Mouse (Mus musculus) embryonic facial prominence, embryonic 12.5 days (tissue): Measurements from ENCODE around the gene Rpl15. TPM values are rescaled to one million over a fixed set of nuclear protein-coding genes. Genes with fewer than 3 reads are reported as not detected.
"Not testable (repeated sequence)": the region's sequence is repeated elsewhere in the genome, so short reads cannot be mapped to it uniquely, and the experiment has no call there.

Experiments used
- ATAC-seq: fragments of 200-750 bp; cut with Nextera tagmentation; 2 replicates; pipeline ENCODE4 v1.8.0; 2017; ENCODE audit not compliant: insufficient number of reproducible peaks, insufficient read depth, low FRiP score, low TSS enrichment
- H3K27ac ChIP-seq: fragments of 300-500 bp; sonication (generic); 2 replicates; pipeline ENCODE4 v1.5.1; 2016; ENCODE audit warnings: mild to moderate bottlenecking
- H3K27me3 ChIP-seq: fragments of 300-500 bp; sonication (generic); 2 replicates; pipeline ENCODE4 v1.6.1; 2016; ENCODE audit warnings: mild to moderate bottlenecking, moderate library complexity
- H3K36me3 ChIP-seq: fragments of 300-500 bp; sonication (generic); 2 replicates; pipeline ENCODE4 v1.6.1; 2016; ENCODE audit warnings: mild to moderate bottlenecking
- H3K4me1 ChIP-seq: fragments of 300-500 bp; sonication (generic); 2 replicates; pipeline ENCODE4 v1.6.1; 2016
- H3K4me2 ChIP-seq: fragments of 300-500 bp; sonication (generic); replicated peaks from 2 replicates; pipeline ENCODE4 v1.6.1; 2016; ENCODE audit warnings: mild to moderate bottlenecking, moderate library complexity
- H3K4me3 ChIP-seq: fragments of 300-500 bp; sonication (generic); 2 replicates; pipeline ENCODE4 v1.5.1; 2016; ENCODE audit warnings: mild to moderate bottlenecking
- H3K9ac ChIP-seq: fragments of 300-500 bp; sonication (generic); 2 replicates; pipeline ENCODE4 v1.6.1; 2016; ENCODE audit warnings: mild to moderate bottlenecking, moderate library complexity
- H3K9me3 ChIP-seq: fragments of 300-500 bp; sonication (generic); 2 replicates; pipeline ENCODE4 v1.6.1; 2016; ENCODE audit warnings: mild to moderate bottlenecking, moderate library complexity
- WGBS: fragments of 180-500 bp; shearing (Covaris S2); methylation state at CpG from one replicate; pipeline ENCODE4 v1.1.7; 2016; 5-methylcytosine and 5-hydroxymethylcytosine counted together
- polyA plus RNA-seq: library from polyadenylated mRNA; unstranded; fragments of >200 nt; fragmentation: Nextera tagmentation; extraction: Ambion mirVana; gene quantifications from 2 replicates; pipeline ENCODE4 v1.2.1, GENCODE M21; 2016

Rpl15 gene
- polyA plus RNA-seq, 1 experiment from 2014 or later, result 444 TPM

DNA sequence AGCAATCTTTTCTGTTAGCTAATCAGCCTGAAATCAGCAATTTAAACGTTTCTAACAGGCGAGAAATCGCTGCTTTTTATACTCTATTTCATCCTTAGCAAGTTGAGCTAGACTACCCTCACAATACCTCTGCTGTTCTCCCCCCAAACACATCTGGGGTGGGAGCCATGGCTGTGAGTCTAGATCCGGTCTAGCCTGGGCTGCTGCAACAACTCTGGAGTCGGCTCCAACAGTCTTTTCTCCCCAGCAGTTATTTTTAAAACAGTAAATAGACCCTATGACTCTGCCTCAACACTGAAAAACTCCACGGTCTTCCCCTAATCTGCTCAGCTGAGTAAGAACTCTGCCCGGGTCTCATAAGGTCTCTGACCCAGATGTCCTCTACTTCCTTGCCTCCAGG lies 31.1 kb downstream of the Rpl15 start:
- Histone ChIP-seq H3K4me2 (no peak overlapping the region), H3K4me3 (no peak overlapping the region), H3K36me3 (no peaks in the 10 kb centered on the region), H3K9ac (no peak overlapping the region), H3K27me3 (no peaks in the 10 kb centered on the region), H3K27ac (no peak overlapping the region), H3K9me3 (no peaks in the 10 kb centered on the region), H3K4me1 (no peaks in the 10 kb centered on the region)
- ATAC-seq, result no peak
- 47% methylated on average over 7 of the region's 7 CpGs for WGBS

DNA sequence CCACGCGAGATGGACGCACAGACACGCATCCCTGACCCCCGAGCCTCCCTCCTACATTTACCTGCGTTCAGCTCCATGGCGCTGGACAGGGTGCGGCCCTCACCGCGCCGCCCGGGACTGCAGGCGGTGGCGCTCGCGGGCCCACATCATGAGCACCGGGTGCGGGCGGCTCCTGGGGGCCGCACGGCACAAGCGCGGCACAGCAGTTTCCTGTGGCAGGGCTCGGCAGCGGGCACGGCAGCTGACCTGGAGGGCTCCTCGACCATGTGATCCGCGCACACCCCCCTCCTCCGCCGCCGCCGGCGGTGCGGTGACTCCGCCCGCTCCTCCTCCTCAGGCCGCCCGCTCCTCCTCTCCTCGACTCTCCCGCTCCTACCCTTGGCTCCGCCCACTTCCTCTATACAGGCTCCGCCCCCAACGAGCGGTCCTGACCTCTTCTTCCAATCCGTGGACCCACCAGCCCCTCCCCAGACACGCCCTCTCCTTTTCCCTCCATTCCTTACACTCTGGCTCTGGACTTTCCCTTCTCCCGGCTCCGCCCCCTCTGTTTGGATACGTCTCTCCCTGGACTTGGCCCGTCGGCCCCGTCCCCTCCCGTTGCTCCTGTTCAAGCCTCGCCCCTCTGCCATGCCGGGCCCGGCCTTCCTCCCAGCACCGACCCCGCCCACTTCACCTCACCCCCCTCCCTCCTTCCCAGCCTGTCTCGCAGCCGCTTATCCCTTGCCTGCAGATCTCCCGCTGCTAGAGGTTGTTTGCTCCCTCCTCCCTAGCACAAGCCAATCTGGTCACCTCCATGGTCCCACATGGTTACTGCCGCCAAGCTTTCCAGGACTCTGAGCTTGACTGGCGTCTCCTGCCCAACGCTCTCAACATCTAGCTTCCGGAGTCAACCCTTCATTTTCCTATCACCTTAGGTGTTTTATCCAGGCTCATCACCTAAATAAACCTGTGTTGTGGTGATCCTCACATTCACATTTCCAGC lies 32.1 kb downstream of the Rpl15 start, which contains the start of gene Nr1d2:
Nr1d2 (minus strand) TSS at position 378 of the 982 bp plus-strand sequence.
- peak; percentile 96 for ATAC-seq
- peak within 1 kb of the TSS; percentile 88 for H3K27ac ChIP-seq
- WGBS, result 1% methylated on average over 52 of the region's 66 CpGs
- H3K9me3 ChIP-seq, result no peaks in the 10 kb centered on the region
- H3K4me2 ChIP-seq, result peak within 1 kb of the TSS; percentile 79
- no peaks in the 10 kb centered on the region for H3K27me3 ChIP-seq
- no peaks in the 10 kb centered on the region for H3K4me1 ChIP-seq
- no peaks in the 10 kb centered on the region for H3K36me3 ChIP-seq
- H3K9ac ChIP-seq, result peak within 1 kb of the TSS; percentile 66
- H3K4me3 ChIP-seq, result peak within 1 kb of the TSS; percentile 84

DNA sequence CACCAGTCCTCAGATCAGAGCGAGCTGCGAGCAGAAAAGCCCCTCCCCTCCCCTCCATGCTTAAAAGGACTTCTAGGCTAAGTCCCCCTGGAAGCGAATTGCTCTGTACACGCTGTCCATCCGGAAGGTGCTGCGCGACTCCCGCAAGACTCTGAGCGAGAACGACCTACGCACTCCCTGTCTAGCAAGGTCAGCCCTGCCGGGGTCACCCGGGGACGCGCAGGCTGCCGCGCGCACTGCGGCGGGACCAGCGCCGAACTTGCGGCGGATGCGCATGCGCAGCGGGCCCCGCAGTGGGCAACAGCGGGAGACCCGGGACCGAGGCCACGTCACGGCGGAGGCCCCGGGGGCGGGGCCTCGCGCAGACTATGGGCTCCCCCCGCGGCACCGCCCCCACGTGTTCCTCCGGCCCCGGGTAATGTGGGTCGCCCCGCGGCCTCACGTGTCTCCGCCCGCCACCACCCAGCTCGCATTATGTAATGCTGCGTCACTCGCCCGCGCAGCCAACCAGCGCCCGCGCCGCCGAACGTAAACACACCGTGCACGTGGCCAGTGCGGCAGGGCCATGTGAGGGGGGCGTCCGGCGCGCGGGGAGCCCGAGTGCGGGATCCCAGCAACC lies 33.0 kb downstream of the Rpl15 start:
- Histone ChIP-seq H3K9me3 (no peaks in the 10 kb centered on the region), H3K4me2 (peak overlapping the region; percentile 79), H3K4me1 (no peaks in the 10 kb centered on the region), H3K9ac (peak overlapping the region; percentile 66), H3K4me3 (peak overlapping the region; percentile 84), H3K27me3 (no peaks in the 10 kb centered on the region), H3K36me3 (no peaks in the 10 kb centered on the region), H3K27ac (peak overlapping the region; percentile 88)
- whole genome bisulfite sequencing, result under 1% methylated on average over 71 of the region's 71 CpGs
- peak; percentile 91 for ATAC-seq

DNA sequence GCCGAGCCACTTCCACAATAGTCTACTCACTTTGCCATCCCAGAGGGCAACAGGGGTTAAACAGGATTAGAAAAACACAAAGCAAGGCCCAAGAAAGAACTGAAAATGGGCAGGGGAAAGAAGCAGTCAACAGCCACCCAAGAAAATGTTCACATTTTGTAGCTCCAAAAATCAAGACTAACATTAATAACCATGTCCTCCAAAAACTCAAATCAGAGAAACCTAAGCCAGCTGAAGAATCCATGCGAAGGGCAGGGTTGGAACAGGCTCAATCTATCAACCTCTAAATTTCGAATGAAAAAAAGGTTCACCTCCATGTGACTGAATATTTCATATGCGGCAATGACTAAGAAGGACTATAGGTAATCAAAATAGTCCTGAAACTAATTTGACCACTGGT lies 33.8 kb downstream of the Rpl15 start:
- no peaks in the 10 kb centered on the region for H3K27me3 ChIP-seq
- ATAC-seq, result no peak
- no peak overlapping the region for H3K9ac ChIP-seq
- H3K9me3 ChIP-seq, result no peaks in the 10 kb centered on the region
- H3K36me3 ChIP-seq, result no peaks in the 10 kb centered on the region
- no peak overlapping the region for H3K27ac ChIP-seq
- no peaks in the 10 kb centered on the region for H3K4me1 ChIP-seq
- WGBS, result 52% methylated on average over 4 of the region's 4 CpGs
- H3K4me2 ChIP-seq, result peak overlapping the region; percentile 79
- H3K4me3 ChIP-seq, result peak overlapping the region; percentile 84

DNA sequence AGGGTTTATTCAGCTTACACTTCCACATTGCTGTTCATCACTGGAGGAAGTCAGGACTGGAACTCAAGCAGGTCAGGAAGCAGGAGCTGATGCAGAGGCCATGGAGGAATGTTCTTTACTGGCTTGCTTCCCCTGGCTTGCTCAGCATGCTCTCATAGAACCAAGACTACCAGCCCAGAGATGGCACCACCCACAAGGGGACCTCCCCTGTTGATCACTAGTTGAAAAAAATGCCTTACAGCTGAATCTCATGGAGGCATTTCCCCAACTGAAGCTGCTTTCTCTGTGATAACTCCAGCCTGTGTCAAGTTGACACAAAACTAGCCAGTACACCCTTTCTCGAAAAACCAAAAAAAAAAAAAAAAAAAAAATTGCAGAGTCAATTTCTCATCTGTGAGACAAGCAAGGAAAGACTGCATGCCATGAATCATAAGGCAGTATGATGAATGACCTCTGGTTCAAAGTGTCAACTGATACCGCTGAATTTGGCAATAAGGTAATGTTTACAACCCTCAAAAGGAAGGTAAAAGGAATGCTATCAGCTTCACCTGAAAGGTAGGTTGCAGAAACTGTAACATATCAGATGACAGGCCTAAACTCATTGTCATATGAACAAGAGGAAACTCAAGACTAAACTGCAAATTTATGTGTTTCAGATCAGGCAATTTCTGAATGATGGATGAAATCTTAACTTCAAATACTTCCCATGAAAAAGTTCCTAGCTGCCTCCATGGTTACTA lies 34.5 kb downstream of the Rpl15 start:
- ATAC-seq, H3K27me3 ChIP-seq, H3K36me3 ChIP-seq, H3K4me3 ChIP-seq, H3K9me3 ChIP-seq, H3K4me2 ChIP-seq, H3K27ac ChIP-seq, H3K9ac ChIP-seq, H3K4me1 ChIP-seq: not testable (repeated sequence)
- WGBS, result 77% methylated on average over 2 of the region's 2 CpGs

DNA sequence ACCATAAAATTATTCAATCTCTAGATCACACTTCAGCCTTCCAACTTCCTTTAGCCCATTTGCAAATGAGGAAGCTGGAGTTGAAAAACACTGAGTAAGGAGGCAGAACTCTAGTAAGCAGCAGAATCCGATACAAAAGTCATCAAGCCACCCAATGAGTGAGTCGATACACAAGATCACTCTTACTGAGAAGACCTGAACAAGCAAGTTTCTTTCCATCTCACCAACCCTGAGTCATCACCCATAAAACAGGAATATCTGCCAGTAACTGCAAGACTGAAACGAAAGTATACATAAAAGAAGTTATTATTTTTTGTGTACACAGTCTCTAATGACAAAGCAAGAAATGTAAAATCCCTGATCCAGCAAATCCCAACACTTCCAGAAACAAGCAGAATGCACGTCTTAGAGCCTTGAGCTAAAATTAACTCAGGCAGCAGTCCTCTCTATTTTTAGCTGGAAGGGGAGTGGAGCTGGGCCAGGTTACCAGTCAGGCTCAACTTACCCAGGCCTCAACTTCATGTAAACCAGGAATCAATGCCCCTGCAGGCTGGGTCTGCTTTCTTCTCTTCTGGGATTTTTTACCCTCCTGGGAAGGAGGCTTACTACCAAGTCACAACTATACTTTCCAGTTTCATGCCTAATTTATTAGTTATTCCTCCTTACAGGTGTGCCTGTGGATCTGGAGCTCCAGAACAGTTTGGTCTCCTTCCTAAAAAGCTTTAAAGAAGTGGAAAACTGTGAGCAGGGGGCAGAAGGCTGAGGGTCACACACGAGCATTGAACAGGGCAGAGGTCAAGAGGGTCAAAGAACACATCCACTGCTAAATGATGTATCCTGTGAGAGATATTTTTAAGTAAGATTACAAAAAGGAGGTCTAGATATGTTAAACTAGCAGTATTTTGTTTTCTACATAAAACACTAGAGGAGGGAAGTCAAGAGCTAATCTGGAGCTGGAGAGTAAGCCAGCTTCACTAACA lies 36.9 kb downstream of the Rpl15 start:
- Histone ChIP-seq H3K4me3 (no peak overlapping the region), H3K9ac (no peak overlapping the region), H3K4me2 (no peak overlapping the region), H3K9me3 (no peaks in the 10 kb centered on the region), H3K4me1 (no peaks in the 10 kb centered on the region), H3K36me3 (no peaks in the 10 kb centered on the region), H3K27ac (no peak overlapping the region), H3K27me3 (no peaks in the 10 kb centered on the region)
- WGBS, result 44% methylated on average over 5 of the region's 5 CpGs
- ATAC-seq, result no peak

DNA sequence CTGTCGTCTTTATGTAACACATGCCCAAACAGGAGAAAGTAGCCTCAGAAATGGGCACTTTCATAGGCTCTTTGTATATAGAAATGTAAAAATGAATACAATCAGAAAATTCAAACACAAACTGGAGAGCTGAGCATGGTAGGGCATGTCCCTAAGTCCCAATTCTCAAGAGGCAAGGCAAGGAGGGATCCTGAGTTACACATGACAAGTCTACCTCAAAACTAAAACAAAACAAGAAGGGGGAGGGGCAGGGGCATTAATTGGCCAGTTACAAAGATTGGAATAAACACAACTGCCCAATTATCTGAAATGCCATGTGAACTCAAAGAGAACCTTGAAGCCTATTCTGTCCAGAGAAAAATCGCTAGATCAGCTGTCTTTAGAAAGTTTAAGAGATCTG lies 38.1 kb downstream of the Rpl15 start:
- WGBS, result 87% methylated on average over 2 of the region's 2 CpGs
- no peak for ATAC-seq
- no peak overlapping the region for H3K4me3 ChIP-seq

DNA sequence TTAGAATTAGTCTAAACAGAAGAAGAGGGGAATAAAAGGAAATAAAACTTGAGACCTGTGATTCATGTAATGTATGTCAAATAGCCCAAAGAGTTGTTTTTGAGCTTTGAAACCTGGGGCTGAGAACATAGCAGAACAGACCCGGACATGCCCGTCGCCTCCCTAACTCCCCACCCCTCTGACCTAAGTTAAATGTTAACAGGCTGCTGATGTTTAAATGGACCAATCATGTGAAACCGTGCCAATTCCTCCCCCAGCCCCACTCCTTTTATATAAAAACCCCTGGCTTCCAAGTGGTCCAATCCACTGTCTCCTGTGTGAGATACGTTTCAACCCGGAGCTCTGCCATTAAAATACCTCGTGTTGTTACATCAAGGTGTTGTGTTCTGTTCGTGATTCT lies 39.3 kb downstream of the Rpl15 start:
- H3K9ac ChIP-seq, ATAC-seq, H3K9me3 ChIP-seq, H3K36me3 ChIP-seq, H3K27me3 ChIP-seq, H3K4me1 ChIP-seq, H3K4me2 ChIP-seq, H3K27ac ChIP-seq, H3K4me3 ChIP-seq: not testable (repeated sequence)
- WGBS, result 91% methylated on average over 8 of the region's 8 CpGs

More for the DNA sequence above, 38.1 kb downstream of the Rpl15 start:
- H3K4me1 ChIP-seq, result no peaks in the 10 kb centered on the region
- H3K9me3 ChIP-seq, result no peaks in the 10 kb centered on the region
- no peaks in the 10 kb centered on the region for H3K27me3 ChIP-seq
- no peaks in the 10 kb centered on the region for H3K36me3 ChIP-seq
- no peak overlapping the region for H3K9ac ChIP-seq
- H3K4me2 ChIP-seq, result no peak overlapping the region
- H3K27ac ChIP-seq, result no peak overlapping the region

DNA sequence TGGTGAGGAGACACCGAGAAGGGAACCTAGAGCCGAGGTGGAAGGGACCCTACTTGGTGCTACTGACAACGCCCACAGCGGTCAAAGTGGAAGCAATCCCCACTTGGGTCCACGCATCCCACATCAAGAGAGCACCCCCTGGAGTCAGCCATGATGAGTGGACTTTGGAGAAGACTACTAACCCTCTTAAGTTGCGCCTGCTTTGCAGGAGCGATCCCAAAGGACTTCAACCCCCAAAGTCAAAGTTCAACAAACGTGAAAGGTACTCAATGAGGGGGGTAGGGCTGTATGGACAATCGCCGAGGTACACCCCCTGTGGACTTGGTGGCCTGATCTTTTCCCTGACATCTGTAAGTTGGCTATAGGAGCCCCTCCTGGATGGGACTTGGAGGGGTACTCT lies 41.4 kb downstream of the Rpl15 start:
- not testable (repeated sequence) for H3K27me3 ChIP-seq, H3K36me3 ChIP-seq, H3K4me2 ChIP-seq, H3K27ac ChIP-seq, H3K9ac ChIP-seq, ATAC-seq, H3K4me1 ChIP-seq, H3K4me3 ChIP-seq, H3K9me3 ChIP-seq
- 91% methylated on average over 10 of the region's 10 CpGs for WGBS

DNA sequence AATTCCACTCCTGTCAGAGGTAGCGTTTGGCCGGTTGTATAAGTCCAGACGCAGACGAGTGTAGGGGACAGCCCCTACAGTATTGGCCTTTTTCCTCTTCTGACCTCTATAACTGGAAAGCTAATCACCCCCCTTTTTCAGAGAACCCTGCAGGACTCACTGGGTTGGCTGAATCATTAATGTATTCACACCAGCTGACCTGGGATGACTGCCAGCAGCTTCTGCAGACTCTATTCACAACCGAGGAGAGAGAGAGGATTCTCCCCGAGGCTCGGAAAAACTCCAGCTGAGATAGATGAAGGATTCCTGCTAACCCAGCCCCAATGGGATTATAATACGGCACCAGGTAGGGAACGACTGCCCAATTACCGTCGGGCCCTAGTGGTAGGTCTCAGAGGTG lies 45.0 kb downstream of the Rpl15 start:
- H3K9ac ChIP-seq, H3K4me3 ChIP-seq, H3K4me1 ChIP-seq, H3K9me3 ChIP-seq, H3K27me3 ChIP-seq, H3K36me3 ChIP-seq, H3K4me2 ChIP-seq, H3K27ac ChIP-seq, ATAC-seq: not testable (repeated sequence)
- WGBS, result 84% methylated on average over 11 of the region's 11 CpGs

DNA sequence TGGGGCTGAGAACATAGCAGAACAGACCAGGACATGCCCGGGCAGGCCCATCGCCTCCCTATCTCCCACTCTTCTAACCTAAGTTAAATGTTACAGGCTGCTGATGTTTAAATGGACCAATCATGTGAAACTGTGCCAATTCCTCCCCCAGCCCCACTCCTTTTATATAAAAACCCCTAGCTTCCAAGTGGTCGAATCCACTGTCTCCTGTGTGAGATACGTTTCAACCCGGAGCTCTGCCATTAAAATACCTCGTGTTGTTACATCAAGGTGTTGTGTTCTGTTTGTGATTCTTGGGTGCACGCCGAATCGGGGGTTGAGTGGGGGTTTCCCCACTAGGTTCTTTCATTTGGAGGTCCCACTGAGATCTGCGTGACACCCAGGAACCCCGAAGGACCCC lies 45.8 kb downstream of the Rpl15 start:
- H3K27ac ChIP-seq, H3K4me3 ChIP-seq, H3K9me3 ChIP-seq, H3K4me1 ChIP-seq, H3K9ac ChIP-seq, ATAC-seq, H3K36me3 ChIP-seq, H3K4me2 ChIP-seq, H3K27me3 ChIP-seq: not testable (repeated sequence)
- WGBS, result 93% methylated on average over 11 of the region's 11 CpGs
